Mouse (Mus musculus): ENCODE results near the gene Slc22a7. TPM values are rescaled to one million over a fixed set of nuclear protein-coding genes. Genes with fewer than 3 reads are reported as not detected.

The Slc22a7 gene
- total and polyA plus RNA-seq, 2 experiments, result 27.9 to 46.8 TPM

DNA sequence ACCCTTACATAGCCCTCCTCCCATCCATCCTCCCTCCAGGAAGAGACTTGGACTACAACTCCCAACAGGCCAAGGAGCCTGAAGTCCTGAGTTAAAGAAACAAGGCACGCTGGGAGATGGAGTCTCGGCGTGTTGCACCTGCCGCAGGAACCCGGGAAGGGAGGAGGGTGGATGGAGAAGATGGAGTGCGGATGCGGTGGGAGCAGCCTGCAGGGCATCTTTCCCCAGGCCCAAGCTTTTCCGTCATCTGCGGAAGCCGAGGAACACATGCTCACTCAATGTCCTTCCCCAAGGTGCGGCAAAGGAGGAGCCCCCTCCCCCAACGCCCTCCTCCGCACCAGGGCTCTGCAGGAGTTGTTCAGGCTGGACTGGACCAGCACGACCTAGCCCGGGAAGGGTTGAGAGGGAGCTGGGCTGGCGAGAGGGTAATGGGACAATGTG, 45.3 kb upstream of the Slc22a7 start:
- Histone ChIP-seq H3K9ac (ENCODE audit: low read depth, low read length) (peak overlapping the region; percentile 9; the same call in 1 of the 2 replicates), H3K36me3 (ENCODE audit: control insufficient read depth, insufficient read depth, low read length) (no peaks in the 10 kb centered on the region), H3K4me1 (ENCODE audit: control insufficient read depth, insufficient read depth, low read length) (0 out of 2 replicates have a peak, but pooled peaks cover 3% of the 10 kb centered on the region), H3K4me3 (ENCODE audit: insufficient read depth, low read depth, low read length) (peak overlapping the region; percentile 39), H3K27me3 (ENCODE audit: control insufficient read depth, insufficient read depth, low read length) (peaks cover 5% of the 10 kb centered on the region; the same call in 1 of the 2 replicates), H3K79me2 (ENCODE audit: control insufficient read depth, insufficient read depth, low read length) (no peaks in the 10 kb centered on the region), H3K27ac (replicated peaks; ENCODE audit: insufficient read depth, low read depth, low read length) (no peak overlapping the region; the same call in 1 of the 2 replicates)
- TF ChIP-seq POLR2A (IDR thresholded peaks at IDR 0.05; ENCODE audit: extremely low read depth, insufficient read depth, low read length), result no peak
- TF ChIP-seq CTCF (IDR thresholded peaks at IDR 0.05; ENCODE audit: low read depth, low read length), result no peak
- DNase-seq (ENCODE audit: extremely low read depth, low read depth, low spot score), result peak; percentile 68
- 5% methylated on average over 16 of the region's 16 CpGs for WGBS

- TF ChIP-seq CTCF (IDR thresholded peaks at IDR 0.05; ENCODE audit: low read depth, low read length) (no peak), POLR2A (IDR thresholded peaks at IDR 0.05; ENCODE audit: extremely low read depth, insufficient read depth, low read length) (no peak)
- H3K4me1 ChIP-seq (ENCODE audit: control insufficient read depth, insufficient read depth, low read length), result no peaks in the 10 kb centered on the region
- no peaks in the 10 kb centered on the region for H3K36me3 ChIP-seq (ENCODE audit: control insufficient read depth, insufficient read depth, low read length)
- H3K4me3 ChIP-seq (ENCODE audit: insufficient read depth, low read depth, low read length), result no peak overlapping the region
- no peak overlapping the region for H3K27ac ChIP-seq (replicated peaks; ENCODE audit: insufficient read depth, low read depth, low read length)
- H3K79me2 ChIP-seq (ENCODE audit: control insufficient read depth, insufficient read depth, low read length), result no peaks in the 10 kb centered on the region
- WGBS, result 90% methylated on average over 15 of the region's 15 CpGs
- no peaks in the 10 kb centered on the region for H3K27me3 ChIP-seq (ENCODE audit: control insufficient read depth, insufficient read depth, low read length)
- no peak overlapping the region for H3K9ac ChIP-seq (ENCODE audit: low read depth, low read length)
- no peak for DNase-seq (ENCODE audit: extremely low read depth, low read depth, low spot score)
These were observed 39.0 kb upstream of the Slc22a7 start for GRCm38 (mm10) chr17:46477286-46477685.

DNA sequence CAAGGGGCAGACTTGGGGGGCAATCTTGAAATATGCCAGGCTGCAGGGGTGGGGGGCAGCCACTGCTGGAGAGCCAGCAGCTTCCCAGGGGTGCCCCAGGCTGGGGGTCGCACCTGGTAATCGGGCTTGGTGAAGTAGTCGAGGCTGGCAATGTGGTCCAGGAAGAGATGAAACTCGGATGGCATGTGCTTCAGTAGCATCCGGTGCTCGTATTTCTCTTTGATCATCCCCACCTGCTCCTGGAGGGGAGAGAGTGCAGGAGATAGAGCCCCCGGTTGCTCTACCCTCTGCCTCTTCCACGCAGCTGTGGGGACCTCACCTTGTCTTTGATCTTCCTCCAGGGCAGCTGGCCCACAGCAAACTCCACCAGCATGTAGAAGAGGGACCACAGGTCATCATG, 38.3 kb upstream of the Slc22a7 start:
- no peaks in the 10 kb centered on the region for H3K27me3 ChIP-seq (ENCODE audit: control insufficient read depth, insufficient read depth, low read length)
- H3K79me2 ChIP-seq (ENCODE audit: control insufficient read depth, insufficient read depth, low read length), result no peaks in the 10 kb centered on the region
- TF ChIP-seq CTCF (IDR thresholded peaks at IDR 0.05; ENCODE audit: low read depth, low read length) (no peak), POLR2A (IDR thresholded peaks at IDR 0.05; ENCODE audit: extremely low read depth, insufficient read depth, low read length) (no peak)
- no peaks in the 10 kb centered on the region for H3K36me3 ChIP-seq (ENCODE audit: control insufficient read depth, insufficient read depth, low read length)
- no peak overlapping the region for H3K9ac ChIP-seq (ENCODE audit: low read depth, low read length)
- no peaks in the 10 kb centered on the region for H3K4me1 ChIP-seq (ENCODE audit: control insufficient read depth, insufficient read depth, low read length)
- no peak overlapping the region for H3K4me3 ChIP-seq (ENCODE audit: insufficient read depth, low read depth, low read length)
- 78% methylated on average over 8 of the region's 8 CpGs for WGBS
- no peak overlapping the region for H3K27ac ChIP-seq (replicated peaks; ENCODE audit: insufficient read depth, low read depth, low read length)
- DNase-seq (ENCODE audit: extremely low read depth, low read depth, low spot score), result no peak

DNA sequence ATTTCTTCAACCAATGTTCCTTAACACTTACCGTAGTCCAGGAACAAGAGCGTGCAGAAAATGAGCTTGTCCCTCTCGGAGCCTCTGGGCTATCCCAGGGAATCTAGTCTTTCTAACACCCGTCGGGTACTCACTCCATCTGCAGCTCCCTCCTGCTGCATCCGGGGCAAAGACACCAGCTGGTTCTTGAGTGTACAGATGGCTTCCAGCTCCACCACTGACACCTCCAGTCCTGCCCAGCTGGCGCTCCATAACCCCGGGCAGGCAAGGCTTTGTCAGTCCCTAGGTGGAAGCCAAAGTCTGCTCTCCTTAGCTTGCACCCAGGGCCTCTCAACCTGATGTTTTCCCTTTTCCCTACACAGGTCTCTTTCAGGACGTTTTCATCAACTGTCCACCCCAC, 29.6 kb upstream of the Slc22a7 start:
- 83% methylated on average over 9 of the region's 9 CpGs for WGBS
- peaks cover 14% of the 10 kb centered on the region; the same call in 1 of the 2 replicates for H3K4me1 ChIP-seq (ENCODE audit: control insufficient read depth, insufficient read depth, low read length)
- no peaks in the 10 kb centered on the region for H3K79me2 ChIP-seq (ENCODE audit: control insufficient read depth, insufficient read depth, low read length)
- no peaks in the 10 kb centered on the region for H3K27me3 ChIP-seq (ENCODE audit: control insufficient read depth, insufficient read depth, low read length)
- no peak overlapping the region for H3K4me3 ChIP-seq (ENCODE audit: insufficient read depth, low read depth, low read length)
- DNase-seq (ENCODE audit: extremely low read depth, low read depth, low spot score), result no peak
- TF ChIP-seq CTCF (IDR thresholded peaks at IDR 0.05; ENCODE audit: low read depth, low read length) (no peak), POLR2A (IDR thresholded peaks at IDR 0.05; ENCODE audit: extremely low read depth, insufficient read depth, low read length) (no peak)
- no peaks in the 10 kb centered on the region for H3K36me3 ChIP-seq (ENCODE audit: control insufficient read depth, insufficient read depth, low read length)
- no peak overlapping the region; the same call in 1 of the 2 replicates for H3K27ac ChIP-seq (replicated peaks; ENCODE audit: insufficient read depth, low read depth, low read length)
- no peak overlapping the region for H3K9ac ChIP-seq (ENCODE audit: low read depth, low read length)

- peak overlapping the region; percentile 65 for H3K27ac ChIP-seq (replicated peaks; ENCODE audit: insufficient read depth, low read depth, low read length)
- H3K79me2 ChIP-seq (ENCODE audit: control insufficient read depth, insufficient read depth, low read length), result no peaks in the 10 kb centered on the region
- H3K27me3 ChIP-seq (ENCODE audit: control insufficient read depth, insufficient read depth, low read length), result no peaks in the 10 kb centered on the region
- TF ChIP-seq CTCF (IDR thresholded peaks at IDR 0.05; ENCODE audit: low read depth, low read length) (no peak), POLR2A (IDR thresholded peaks at IDR 0.05; ENCODE audit: extremely low read depth, insufficient read depth, low read length) (0 out of 2 replicates have a peak, but pooled peaks have one; percentile 7)
- peaks cover 14% of the 10 kb centered on the region for H3K4me1 ChIP-seq (ENCODE audit: control insufficient read depth, insufficient read depth, low read length)
- no peaks in the 10 kb centered on the region for H3K36me3 ChIP-seq (ENCODE audit: control insufficient read depth, insufficient read depth, low read length)
- 27% methylated on average over 5 of the region's 5 CpGs for WGBS
- DNase-seq (ENCODE audit: extremely low read depth, low read depth, low spot score), result peak; percentile 95
- H3K4me3 ChIP-seq (ENCODE audit: insufficient read depth, low read depth, low read length), result no peak overlapping the region
- 0 out of 2 replicates have a peak overlapping the region, but pooled peaks have one; percentile 20 for H3K9ac ChIP-seq (ENCODE audit: low read depth, low read length)
These were observed 24.0 kb upstream of the Slc22a7 start for GRCm38 (mm10) chr17:46462226-46462625.

GRCm38 (mm10) chr17:46461347-46461746, 23.1 kb upstream of the Slc22a7 start:
- WGBS, result 16% methylated on average over 8 of the region's 8 CpGs
- Histone ChIP-seq H3K4me3 (ENCODE audit: insufficient read depth, low read depth, low read length) (peak overlapping the region; percentile 58; the same call in 1 of the 2 replicates), H3K27me3 (ENCODE audit: control insufficient read depth, insufficient read depth, low read length) (no peaks in the 10 kb centered on the region)

More at GRCm38 (mm10) chr17:46461347-46461746, 23.1 kb upstream of the Slc22a7 start:
- no peaks in the 10 kb centered on the region for H3K36me3 ChIP-seq (ENCODE audit: control insufficient read depth, insufficient read depth, low read length)
- peak overlapping the region; percentile 81 for H3K9ac ChIP-seq (ENCODE audit: low read depth, low read length)
- peak; percentile 53 for DNase-seq (ENCODE audit: extremely low read depth, low read depth, low spot score)
- H3K4me1 ChIP-seq (ENCODE audit: control insufficient read depth, insufficient read depth, low read length), result peaks cover 14% of the 10 kb centered on the region
- peak overlapping the region; percentile 36 for H3K27ac ChIP-seq (replicated peaks; ENCODE audit: insufficient read depth, low read depth, low read length)
- TF ChIP-seq POLR2A (IDR thresholded peaks at IDR 0.05; ENCODE audit: extremely low read depth, insufficient read depth, low read length) (no peak), CTCF (IDR thresholded peaks at IDR 0.05; ENCODE audit: low read depth, low read length) (no peak)
- H3K79me2 ChIP-seq (ENCODE audit: control insufficient read depth, insufficient read depth, low read length), result no peaks in the 10 kb centered on the region
